Mouse (Mus musculus) heart, postnatal 0 days (tissue): ENCODE results near the gene Pde4b. TPM values are rescaled to one million over a fixed set of nuclear protein-coding genes. Genes with fewer than 3 reads are reported as not detected.

ENCODE experiments used
- ATAC-seq: fragments of 200-750 bp; cut with Nextera tagmentation; 2 replicates; pipeline ENCODE4 v1.8.0; 2017; ENCODE audit warnings: low read depth, moderate number of reproducible peaks, moderate library complexity; ENCODE audit not compliant: insufficient read depth
- DNase-seq: peaks from one replicate; pipeline ENCODE4 v3.0.0-alpha.2; 2016; ENCODE audit warnings: low spot score
- H3K27ac ChIP-seq: fragments of 300-500 bp; sonication (generic); 2 replicates; pipeline ENCODE4 v1.5.1; 2014; ENCODE audit warnings: low read depth, mild to moderate bottlenecking
- H3K27me3 ChIP-seq: fragments of 300-500 bp; sonication (generic); 2 replicates; pipeline ENCODE4 v1.6.1; 2014; ENCODE audit warnings: low read length, mixed read lengths; ENCODE audit not compliant: control insufficient read depth, insufficient read depth
- H3K36me3 ChIP-seq: fragments of 300-500 bp; sonication (generic); replicated peaks from 2 replicates; pipeline ENCODE4 v1.6.1; 2014; ENCODE audit warnings: low read length, mixed read lengths; ENCODE audit not compliant: control insufficient read depth, insufficient read depth
- H3K4me1 ChIP-seq: fragments of 300-500 bp; sonication (generic); 2 replicates; pipeline ENCODE4 v1.6.1; 2014; ENCODE audit warnings: antibody characterized with exemption; ENCODE audit not compliant: control insufficient read depth, insufficient read depth
- H3K4me2 ChIP-seq: fragments of 300-500 bp; sonication (generic); 2 replicates; pipeline ENCODE4 v1.6.1; 2014; ENCODE audit warnings: low read depth, mild to moderate bottlenecking, low read length, moderate library complexity
- H3K4me3 ChIP-seq: fragments of 300-500 bp; sonication (generic); 2 replicates; pipeline ENCODE4 v1.5.1; 2014; ENCODE audit warnings: low read depth, low read length
- H3K9ac ChIP-seq: fragments of 300-500 bp; sonication (generic); replicated peaks from 2 replicates; pipeline ENCODE4 v1.6.1; 2014; ENCODE audit warnings: low read depth, low read length, mixed read lengths
- H3K9me3 ChIP-seq: fragments of 300-500 bp; sonication (generic); replicated peaks from 2 replicates; pipeline ENCODE4 v1.6.1; 2016; ENCODE audit warnings: low read length; ENCODE audit not compliant: control insufficient read depth
- CTCF ChIP-seq: IDR thresholded peaks from 2 replicates; pipeline ENCODE4 v1.5.1; 2016; ENCODE audit warnings: antibody characterized with exemption, control low read depth, low read depth
- EP300 ChIP-seq: IDR thresholded peaks from 2 replicates; pipeline ENCODE4 v1.6.1; 2016; ENCODE audit warnings: antibody characterized with exemption, low read depth
- WGBS: fragments of 180-500 bp; shearing (Covaris S2); extraction: QIAGEN DNeasy Blood & Tissue Kit; methylation state at CpG from one replicate; pipeline ENCODE4 v1.1.7; 2014; 5-methylcytosine and 5-hydroxymethylcytosine counted together
- polyA plus RNA-seq: library from polyadenylated mRNA; unstranded; fragments of >200 nt; fragmentation: Nextera tagmentation; extraction: Ambion mirVana; gene quantifications from 2 replicates; pipeline ENCODE4 v1.2.1, GENCODE M21; 2015
- total RNA-seq: library from RNA; depleted of rRNA; stranded (reverse); fragments of >200 nt; gene quantifications from 2 replicates; pipeline ENCODE4 v1.2.3, GENCODE M21; 2014; ENCODE audit warnings: low replicate concordance

Pde4b gene
- total and polyA plus RNA-seq, 2 experiments from 2014 or later, result 30.8 to 50.1 TPM

DNA sequence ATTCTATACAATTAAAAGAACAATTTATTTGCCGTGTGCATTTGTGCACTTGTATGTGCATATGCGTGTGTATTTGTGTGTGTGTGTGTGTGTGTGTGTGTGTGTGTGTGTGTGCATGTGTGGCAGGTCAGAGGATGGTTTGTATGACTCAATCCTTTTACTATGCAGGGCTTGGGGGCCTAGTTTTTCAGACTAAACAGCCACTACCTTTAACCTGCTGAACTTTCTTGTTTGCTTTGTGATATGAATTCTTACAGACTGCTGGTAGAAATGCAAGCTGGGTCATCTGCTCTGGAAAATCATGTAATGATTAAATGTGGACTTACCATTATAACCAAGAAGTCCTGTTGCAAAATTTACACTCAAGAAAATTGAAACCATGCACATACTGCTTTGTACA is 18.0 kb upstream of the Pde4b start:
- Histone ChIP-seq H3K27ac (no peak overlapping the region), H3K27me3 (no peaks in the 10 kb centered on the region), H3K4me1 (no peaks in the 10 kb centered on the region), H3K4me3 (no peak overlapping the region), H3K4me2 (no peak overlapping the region), H3K9ac (no peak overlapping the region), H3K9me3 (no peaks in the 10 kb centered on the region), H3K36me3 (no peaks in the 10 kb centered on the region)
- TF ChIP-seq CTCF (no peak), EP300 (no peak)
- DNase-seq (no peak), ATAC-seq (no peak)
- WGBS, result 68% methylated on average over 2 of the region's 2 CpGs

DNA sequence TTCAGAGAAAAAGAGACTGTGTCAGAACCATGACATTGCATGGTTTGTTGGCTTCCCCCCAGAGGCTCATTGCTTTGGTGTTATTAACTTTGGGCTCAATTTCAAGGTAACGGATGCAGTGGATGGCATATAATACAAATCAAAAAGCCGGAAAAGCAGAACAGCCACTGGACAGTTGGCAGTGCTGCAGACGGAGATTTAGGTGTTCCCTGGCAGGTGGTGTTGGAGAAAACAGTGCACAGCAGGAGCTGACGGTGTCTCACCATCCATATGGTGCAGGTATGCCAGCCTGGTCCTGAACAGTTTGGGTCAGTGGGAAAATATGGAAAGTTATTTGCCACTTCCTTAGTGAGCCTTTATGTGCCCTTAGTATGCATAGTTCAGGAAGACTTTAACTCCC is 1.0 kb upstream of the Pde4b start:
- TF ChIP-seq EP300 (no peak), CTCF (no peak)
- no peak overlapping the region for H3K4me2 ChIP-seq
- no peaks in the 10 kb centered on the region for H3K9me3 ChIP-seq
- H3K4me1 ChIP-seq, result peaks cover 12% of the 10 kb centered on the region; the same call in 1 of the 2 replicates
- H3K9ac ChIP-seq, result no peak overlapping the region
- H3K27me3 ChIP-seq, result peaks cover 33% of the 10 kb centered on the region
- ATAC-seq (no peak), DNase-seq (no peak)
- no peak overlapping the region for H3K4me3 ChIP-seq
- no peaks in the 10 kb centered on the region for H3K36me3 ChIP-seq
- H3K27ac ChIP-seq, result no peak overlapping the region
- WGBS, result 89% methylated on average over 4 of the region's 4 CpGs

DNA sequence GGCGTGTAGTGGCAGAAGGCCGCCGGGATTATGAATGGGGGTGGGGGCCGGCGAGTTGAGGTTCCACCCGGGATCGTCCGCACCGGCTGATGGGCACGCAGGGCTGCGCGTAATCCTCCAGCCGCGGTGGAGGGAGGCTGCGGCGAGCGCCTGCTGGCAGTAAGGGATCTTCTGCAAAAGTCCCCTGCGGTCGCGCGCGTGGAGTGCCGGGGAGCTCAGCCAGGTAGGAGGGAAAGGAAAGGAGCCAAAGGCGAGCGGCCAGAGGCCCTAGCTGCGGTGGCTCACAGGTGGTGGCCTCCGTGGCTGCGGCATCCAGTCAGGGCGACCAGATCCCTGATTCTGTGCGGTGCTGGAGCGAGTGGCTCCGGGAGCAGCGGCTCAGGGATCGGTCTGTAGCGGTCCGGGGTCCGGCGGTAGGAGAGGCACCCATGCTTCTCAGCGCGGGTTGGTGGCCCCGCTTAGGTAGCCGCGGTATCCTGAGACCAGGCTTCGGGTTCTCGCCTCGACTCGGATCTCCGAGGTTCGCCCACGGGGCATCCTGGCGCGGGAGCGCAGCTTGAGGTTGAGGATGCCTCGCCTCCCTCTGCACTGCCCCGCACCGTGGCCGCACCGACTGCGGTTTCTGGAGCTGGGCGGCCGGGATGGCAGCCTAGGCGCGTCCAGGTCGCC is 357 bp downstream of the Pde4b start:
- Histone ChIP-seq H3K27ac (no peak overlapping the region), H3K27me3 (peaks cover 33% of the 10 kb centered on the region), H3K4me1 (peaks cover 12% of the 10 kb centered on the region; the same call in 1 of the 2 replicates), H3K4me2 (peak overlapping the region; percentile 78), H3K36me3 (no peaks in the 10 kb centered on the region), H3K9ac (no peak overlapping the region), H3K9me3 (no peaks in the 10 kb centered on the region), H3K4me3 (peak overlapping the region; percentile 52)
- peak; percentile 24 for ATAC-seq
- WGBS, result under 1% methylated on average over 64 of the region's 64 CpGs
- no peak for TF ChIP-seq EP300
- TF ChIP-seq CTCF, result no peak
- DNase-seq, result no peak

DNA sequence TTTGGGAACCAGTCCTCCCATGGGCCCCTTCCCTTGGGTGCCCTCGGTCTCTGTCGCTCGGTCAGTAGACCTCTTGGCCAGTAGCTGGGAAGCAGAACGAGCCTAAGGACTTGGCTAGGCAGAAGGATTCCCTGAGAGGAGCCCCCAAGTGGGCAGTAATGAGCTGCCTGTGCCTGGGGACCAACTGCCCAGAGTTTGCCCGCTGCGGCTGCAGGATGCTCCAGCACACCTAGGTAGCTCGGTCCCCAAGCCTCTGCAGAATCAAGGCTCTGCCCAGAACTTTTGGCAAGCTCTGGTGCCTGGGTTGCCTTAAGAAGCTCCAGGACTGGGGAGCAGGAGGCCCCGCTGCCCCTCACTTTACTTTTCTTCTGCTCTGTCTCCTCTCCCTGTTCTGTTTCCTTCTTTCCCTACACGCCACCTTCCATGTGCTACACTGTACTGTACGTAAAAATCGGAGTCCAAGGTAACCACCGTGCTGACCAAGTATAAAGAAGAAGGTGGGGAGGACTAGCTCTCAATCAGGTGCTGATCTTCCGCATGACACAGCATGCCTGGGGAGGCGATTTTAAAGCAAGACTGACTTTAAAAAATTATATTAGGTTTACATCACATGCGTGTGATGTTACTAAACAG is 1.0 kb downstream of the Pde4b start:
- Histone ChIP-seq H3K27me3 (peaks cover 33% of the 10 kb centered on the region), H3K4me1 (peaks cover 12% of the 10 kb centered on the region; the same call in 1 of the 2 replicates), H3K4me2 (peak overlapping the region; percentile 78), H3K4me3 (peak overlapping the region; percentile 52), H3K9ac (no peak overlapping the region), H3K36me3 (no peaks in the 10 kb centered on the region), H3K9me3 (no peaks in the 10 kb centered on the region), H3K27ac (no peak overlapping the region)
- TF ChIP-seq CTCF (no peak), EP300 (no peak)
- no peak for ATAC-seq
- WGBS, result 24% methylated on average over 15 of the region's 15 CpGs
- no peak for DNase-seq

DNA sequence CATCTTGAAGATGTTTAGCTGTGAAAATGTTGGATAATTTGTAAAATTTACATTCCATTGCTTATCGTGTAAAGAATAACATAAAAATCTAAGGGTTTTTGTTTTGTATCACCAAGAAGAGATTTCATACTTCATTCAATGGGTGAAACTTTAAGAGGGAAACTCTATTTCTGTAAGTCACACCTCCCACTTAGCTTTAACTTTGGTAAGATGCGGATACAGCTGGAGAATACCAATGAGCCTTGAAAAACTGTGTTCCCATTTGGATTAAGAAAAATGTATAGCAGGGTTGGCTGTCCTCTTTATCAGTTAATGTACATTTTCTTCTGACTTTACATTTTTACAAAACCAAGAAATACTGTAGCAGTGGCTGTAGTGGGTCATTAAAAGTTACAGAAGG is 8.5 kb downstream of the Pde4b start:
- Histone ChIP-seq H3K36me3 (no peaks in the 10 kb centered on the region), H3K9ac (no peak overlapping the region), H3K4me2 (no peak overlapping the region), H3K27me3 (no peaks in the 10 kb centered on the region), H3K27ac (no peak overlapping the region), H3K9me3 (no peaks in the 10 kb centered on the region), H3K4me1 (no peaks in the 10 kb centered on the region), H3K4me3 (no peak overlapping the region)
- 91% methylated on average over 2 of the region's 2 CpGs for WGBS
- ATAC-seq (no peak), DNase-seq (no peak)
- TF ChIP-seq EP300 (no peak), CTCF (no peak)

DNA sequence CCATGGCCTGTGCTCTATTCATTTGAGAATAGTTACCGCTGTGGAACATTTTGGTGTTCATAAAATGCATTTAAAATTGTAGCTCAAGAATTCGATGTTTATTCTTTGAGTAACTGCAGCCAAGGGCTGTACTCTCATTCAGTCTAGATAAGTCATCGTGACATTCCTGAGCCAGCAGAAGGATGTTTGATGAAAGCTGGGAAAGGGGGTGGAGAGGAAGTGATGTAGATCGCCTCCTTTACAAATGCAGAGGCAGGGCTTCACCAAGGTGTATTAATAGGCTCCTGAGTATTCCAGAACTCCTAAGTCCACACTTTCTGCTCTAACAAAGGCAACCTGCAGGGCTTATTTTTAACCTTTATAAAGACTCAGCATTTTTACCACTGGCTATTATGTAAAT is 14.9 kb downstream of the Pde4b start:
- 41% methylated on average over 4 of the region's 4 CpGs for WGBS
- no peak for DNase-seq
- Histone ChIP-seq H3K4me1 (no peaks in the 10 kb centered on the region), H3K9ac (no peak overlapping the region), H3K9me3 (no peaks in the 10 kb centered on the region), H3K36me3 (no peaks in the 10 kb centered on the region), H3K27me3 (no peaks in the 10 kb centered on the region), H3K4me2 (no peak overlapping the region), H3K4me3 (no peak overlapping the region), H3K27ac (no peak overlapping the region)
- TF ChIP-seq EP300 (no peak), CTCF (no peak)
- no peak for ATAC-seq
